In the genomic region with DNA sequence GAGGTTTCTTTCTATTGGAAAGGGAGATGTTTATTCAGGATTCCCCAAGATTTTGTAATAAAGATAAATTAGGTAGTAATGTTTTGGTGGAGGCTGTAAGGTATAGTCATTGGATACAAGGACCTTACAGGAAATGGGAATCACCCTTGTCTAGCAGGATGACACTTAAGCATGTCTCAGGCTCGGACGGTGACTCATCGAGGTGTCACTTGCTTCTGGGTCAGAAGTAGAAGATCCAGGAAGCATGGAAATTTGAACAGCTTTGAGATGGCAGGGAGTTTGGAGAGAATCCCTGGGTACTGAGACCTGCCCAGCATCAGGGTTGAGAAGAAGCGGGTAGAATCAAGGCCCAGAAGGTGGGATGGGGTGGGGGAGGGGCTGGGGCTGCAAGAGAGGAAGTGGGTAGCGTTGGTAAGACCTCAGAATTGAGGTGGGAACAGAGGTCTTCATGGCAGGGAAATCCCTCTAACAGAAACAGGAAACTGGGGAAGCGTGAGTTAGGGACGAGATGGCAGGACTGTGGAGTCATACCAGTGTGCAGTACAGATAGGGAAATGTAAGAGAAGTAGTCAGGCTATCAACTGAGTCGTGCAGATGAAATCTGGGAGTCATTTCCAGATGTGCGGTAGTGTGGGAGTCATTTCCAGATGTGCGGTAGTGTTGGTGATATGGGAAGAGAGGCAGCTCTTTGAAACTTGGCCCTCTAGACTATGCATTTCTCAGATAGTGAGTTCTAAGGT, we compare ENCODE assay signal across 14 mouse cellular contexts. TPM values are rescaled to one million over a fixed set of nuclear protein-coding genes. Genes with fewer than 3 reads are reported as not detected.
DNase-seq lines count a peak whose midpoint lies in the region; ATAC-seq and TF ChIP-seq lines count a peak whose summit lies in the region.
"Had no signal": no experiment of that assay in that cellular context is flagged by ENCODE, and none has a peak within 500 bp of the region (broad histone marks: within the 10 kb centered on the region; RNA-seq: fewer than 3 reads in every experiment).

No protein-coding gene starts in this region.

- TF ChIP-seq CTCF in cerebellum, adult 2 months (IDR thresholded peaks at IDR 0.05; ENCODE audit: borderline replicate concordance, insufficient read depth, low read depth, low read length): no peak
- no peak for TF ChIP-seq CTCF in midbrain, postnatal 0 days (IDR thresholded peaks at IDR 0.05)

- TF ChIP-seq POLR2A in cerebellum, adult 2 months (IDR thresholded peaks at IDR 0.05; ENCODE audit: borderline replicate concordance, insufficient read depth, low read length): no peak

- H3K9ac ChIP-seq in liver, embryonic 12.5 days: no peak overlapping the region
- no peak overlapping the region for H3K9ac ChIP-seq in midbrain, postnatal 0 days (replicated peaks; ENCODE audit: low read length, poor library complexity, severe bottlenecking)
- H3K9ac ChIP-seq: forebrain, embryonic 15.5 days; hindbrain, embryonic 14.5 days; limb, embryonic 15.5 days; midbrain, embryonic 12.5 days had no signal

- H3K27ac ChIP-seq in cerebellum, adult 2 months (ENCODE audit: insufficient read depth, low read length): no peak overlapping the region
- 0 out of 2 replicates have a peak overlapping the region, but pooled peaks have one; percentile 14 for H3K27ac ChIP-seq in liver, embryonic 12.5 days
- H3K27ac ChIP-seq in midbrain, postnatal 0 days (ENCODE audit: low read depth, low read length): no peak overlapping the region
- H3K27ac ChIP-seq: forebrain, embryonic 15.5 days; hindbrain, embryonic 14.5 days; limb, embryonic 15.5 days; midbrain, embryonic 12.5 days had no signal

- no peaks in the 10 kb centered on the region for H3K27me3 ChIP-seq in cerebellum, adult 2 months (ENCODE audit: control insufficient read depth, insufficient read depth, low read length)
- H3K27me3 ChIP-seq in liver, embryonic 12.5 days (replicated peaks): no peaks in the 10 kb centered on the region
- no peaks in the 10 kb centered on the region for H3K27me3 ChIP-seq in midbrain, postnatal 0 days (ENCODE audit: insufficient read depth, low read length)
- H3K27me3 ChIP-seq: forebrain, embryonic 15.5 days; limb, embryonic 15.5 days; midbrain, embryonic 12.5 days had no signal

- 72% methylated on average over 10 of the region's 10 CpGs for WGBS in cerebellum, adult 2 months
- WGBS in liver, embryonic 12.5 days (ENCODE audit: insufficient replicate concordance): 15% methylated on average over 10 of the region's 10 CpGs
- WGBS in midbrain, postnatal 0 days: 89% methylated on average over 10 of the region's 10 CpGs

- H3K36me3 ChIP-seq in liver, embryonic 12.5 days: peaks cover 35% of the 10 kb centered on the region
- 0 out of 2 replicates have a peak, but pooled peaks cover under 1% of the 10 kb centered on the region for H3K36me3 ChIP-seq in midbrain, postnatal 0 days (ENCODE audit: insufficient read depth, low read length)

- H3K4me2 ChIP-seq in liver, embryonic 12.5 days: no peak overlapping the region
- no peak overlapping the region for H3K4me2 ChIP-seq in midbrain, postnatal 0 days (ENCODE audit: low read depth, low read length, poor library complexity, severe bottlenecking)
- H3K4me2 ChIP-seq: forebrain, embryonic 15.5 days; hindbrain, embryonic 14.5 days; limb, embryonic 15.5 days; midbrain, embryonic 12.5 days had no signal

- peak; percentile 8 to 37 for DNase-seq in cerebellum, adult 2 months
- DNase-seq in cerebellum, adult 11 months: no peak
- peak; percentile 86 for DNase-seq in 3T3-L1 (ENCODE audit: low read depth, low spot score)
- peak; percentile 40 for DNase-seq in brain, adult 2 months (ENCODE audit: low read depth, low spot score)
- no peak for DNase-seq in midbrain, postnatal 0 days (ENCODE audit: low spot score)
- no peak for DNase-seq in T-cell, adult 2 months (ENCODE audit: low spot score)
- no peak for DNase-seq in adrenal gland, postnatal 4 days (ENCODE audit: low spot score in 2 of 2)
- DNase-seq: heart, adult 18-20 months; kidney, postnatal 36 days had no signal

- ATAC-seq in liver, embryonic 12.5 days: peak; percentile 74
- ATAC-seq in midbrain, postnatal 0 days (ENCODE audit: low FRiP score): no peak
- ATAC-seq: forebrain, embryonic 15.5 days had no signal

- H3K4me1 ChIP-seq in cerebellum, adult 2 months (ENCODE audit: control insufficient read depth, insufficient read depth, low read length): peaks cover 19% of the 10 kb centered on the region
- peaks cover 47% of the 10 kb centered on the region for H3K4me1 ChIP-seq in liver, embryonic 12.5 days
- peaks cover 4% of the 10 kb centered on the region; the same call in 1 of the 2 replicates for H3K4me1 ChIP-seq in midbrain, postnatal 0 days (ENCODE audit: insufficient read depth, low read length)

- H3K4me3 ChIP-seq in cerebellum, adult 2 months (replicated peaks; ENCODE audit: insufficient read depth, low read depth, low read length): no peak overlapping the region
- no peak overlapping the region for H3K4me3 ChIP-seq in liver, embryonic 12.5 days
- no peak overlapping the region for H3K4me3 ChIP-seq in midbrain, postnatal 0 days (ENCODE audit: low read depth, low read length)
- H3K4me3 ChIP-seq: forebrain, embryonic 15.5 days; limb, embryonic 15.5 days; midbrain, embryonic 12.5 days had no signal

- H3K9me3 ChIP-seq in liver, embryonic 12.5 days (replicated peaks): peaks cover 12% of the 10 kb centered on the region
- no peaks in the 10 kb centered on the region for H3K9me3 ChIP-seq in midbrain, postnatal 0 days (ENCODE audit: low read length)
- H3K9me3 ChIP-seq: forebrain, embryonic 15.5 days; limb, embryonic 15.5 days; midbrain, embryonic 12.5 days had no signal

RNA-seq across cellular contexts. Expression of gene Sept11, which starts 42.3 kb away (rescaled TPM):
- polyA plus RNA-seq in cerebellum, adult 2 months (2012; rRNA removed): 74.0 and 77.7 TPM in 2 replicates
- polyA plus RNA-seq in liver, embryonic 12.5 days (2016; fragmentation: Nextera tagmentation; extraction: Ambion mirVana): 57.6 and 59.0 TPM in 2 replicates
- 95.9 and 100 TPM in 2 replicates for total RNA-seq in midbrain, postnatal 0 days (2014; rRNA removed)
- 87.7 and 96.0 TPM in 2 replicates for polyA plus RNA-seq in midbrain, postnatal 0 days (2015; fragmentation: Nextera tagmentation; extraction: Ambion mirVana)
- total RNA-seq in adrenal gland, postnatal 4 days (2021): 100 to 1,000 TPM; 114 to 144 TPM

Comparison
In these comparisons a context has a peak if more than half of its experiments do, and no peak if none do; other contexts are left out.
1. DNase-seq: peak in cerebellum, adult 2 months (2 of 2), 3T3-L1 (single experiment) and brain, adult 2 months (single experiment); none in cerebellum, adult 11 months (single experiment), midbrain, postnatal 0 days (single experiment), T-cell, adult 2 months (single experiment) and adrenal gland, postnatal 4 days (0 of 2).